Mouse (Mus musculus): ENCODE results near the gene Cops4. TPM values are rescaled to one million over a fixed set of nuclear protein-coding genes. Genes with fewer than 3 reads are reported as not detected.

Cops4 gene
- polyA plus RNA-seq, 1 experiment from 2014 or later, result 171 TPM

DNA sequence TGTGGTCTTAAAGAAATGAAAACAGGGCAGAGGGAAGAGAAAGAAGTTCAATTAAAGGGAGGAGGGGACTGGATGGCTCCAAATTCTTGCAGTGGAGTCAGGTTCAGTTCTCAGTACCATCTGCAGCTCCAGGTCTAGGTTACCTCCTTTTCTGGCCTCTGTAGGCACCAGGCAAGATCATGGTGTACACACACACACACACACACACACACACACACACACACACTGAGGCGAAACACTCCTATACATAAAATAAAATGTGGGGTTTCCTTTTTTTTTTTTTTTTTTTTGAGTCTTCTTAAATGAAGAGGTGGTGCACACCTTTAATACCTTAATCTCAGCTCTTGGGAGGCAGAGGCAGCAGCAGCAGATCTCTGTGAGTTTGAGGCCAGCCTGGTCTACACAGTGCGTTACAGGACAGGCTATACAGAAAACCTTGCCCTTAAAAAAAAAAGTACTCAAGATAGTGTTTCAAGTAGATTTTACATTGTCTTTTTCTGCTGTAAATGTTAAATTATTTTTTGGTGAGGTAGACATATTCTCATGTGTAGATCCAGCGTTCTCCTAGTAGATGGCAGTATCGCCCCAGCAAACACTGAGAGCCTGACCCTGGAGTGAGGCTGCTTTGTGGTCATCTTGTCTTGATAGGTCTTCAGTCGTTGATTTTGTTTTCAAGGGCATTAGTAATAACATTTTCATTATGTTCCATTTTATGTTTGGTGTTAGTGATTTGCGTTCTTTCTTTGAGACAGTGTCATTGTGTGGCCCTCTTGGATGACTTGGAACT, 28.4 kb downstream of the Cops4 start:
- H3K4me2 ChIP-seq, result no peak overlapping the region
- 91% methylated on average over 6 of the region's 6 CpGs for WGBS
- H3K4me3 ChIP-seq, result no peak overlapping the region
- no peaks in the 10 kb centered on the region for H3K4me1 ChIP-seq (replicated peaks)
- no peak overlapping the region for H3K27ac ChIP-seq (replicated peaks)
- ATAC-seq (ENCODE audit: low FRiP score, low read depth), result no peak
- no peaks in the 10 kb centered on the region for H3K9me3 ChIP-seq
- H3K36me3 ChIP-seq, result peaks cover 69% of the 10 kb centered on the region
- H3K9ac ChIP-seq, result no peak overlapping the region
- H3K27me3 ChIP-seq, result no peaks in the 10 kb centered on the region

- H3K27ac ChIP-seq (replicated peaks), result no peak overlapping the region
- H3K4me1 ChIP-seq (replicated peaks), result no peaks in the 10 kb centered on the region
- no peak overlapping the region for H3K9ac ChIP-seq
- no peak overlapping the region for H3K4me3 ChIP-seq
- no peak for ATAC-seq (ENCODE audit: low FRiP score, low read depth)
- WGBS, result 90% methylated on average over 2 of the region's 2 CpGs
- no peak overlapping the region for H3K4me2 ChIP-seq
- no peaks in the 10 kb centered on the region for H3K27me3 ChIP-seq
- peaks cover 56% of the 10 kb centered on the region for H3K36me3 ChIP-seq
- H3K9me3 ChIP-seq, result no peaks in the 10 kb centered on the region
Measured at GRCm38 (mm10) chr5:100548236-100548635, 30.1 kb downstream of the Cops4 start.

- no peak for ATAC-seq (ENCODE audit: low FRiP score, low read depth)
- H3K9me3 ChIP-seq, result no peaks in the 10 kb centered on the region
- no peaks in the 10 kb centered on the region for H3K4me1 ChIP-seq (replicated peaks)
- WGBS, result 96% methylated on average over 4 of the region's 4 CpGs
- no peak overlapping the region for H3K4me3 ChIP-seq
- no peak overlapping the region for H3K9ac ChIP-seq
- no peaks in the 10 kb centered on the region for H3K27me3 ChIP-seq
- H3K4me2 ChIP-seq, result no peak overlapping the region
- H3K27ac ChIP-seq (replicated peaks), result no peak overlapping the region
- H3K36me3 ChIP-seq, result peaks cover 49% of the 10 kb centered on the region
Measured at GRCm38 (mm10) chr5:100549311-100549710, 31.2 kb downstream of the Cops4 start.

- Histone ChIP-seq H3K36me3 (peaks cover 42% of the 10 kb centered on the region), H3K9ac (no peak overlapping the region), H3K4me2 (no peak overlapping the region), H3K27ac (replicated peaks) (no peak overlapping the region), H3K4me3 (no peak overlapping the region), H3K9me3 (no peaks in the 10 kb centered on the region), H3K27me3 (no peaks in the 10 kb centered on the region), H3K4me1 (replicated peaks) (no peaks in the 10 kb centered on the region)
- no peak for ATAC-seq (ENCODE audit: low FRiP score, low read depth)
- 100% methylated on average over 1 of the region's 1 CpGs for WGBS
Measured at GRCm38 (mm10) chr5:100550151-100550550, 32.0 kb downstream of the Cops4 start.

GRCm38 (mm10) chr5:100551952-100552351, 33.8 kb downstream of the Cops4 start:
- Histone ChIP-seq H3K4me2 (no peak overlapping the region), H3K27ac (replicated peaks) (no peak overlapping the region), H3K36me3 (peaks cover 26% of the 10 kb centered on the region), H3K9me3 (no peaks in the 10 kb centered on the region), H3K4me1 (replicated peaks) (no peaks in the 10 kb centered on the region), H3K9ac (no peak overlapping the region), H3K4me3 (no peak overlapping the region), H3K27me3 (no peaks in the 10 kb centered on the region)
- ATAC-seq (ENCODE audit: low FRiP score, low read depth), result no peak
- WGBS, result 74% methylated on average over 2 of the region's 2 CpGs

DNA sequence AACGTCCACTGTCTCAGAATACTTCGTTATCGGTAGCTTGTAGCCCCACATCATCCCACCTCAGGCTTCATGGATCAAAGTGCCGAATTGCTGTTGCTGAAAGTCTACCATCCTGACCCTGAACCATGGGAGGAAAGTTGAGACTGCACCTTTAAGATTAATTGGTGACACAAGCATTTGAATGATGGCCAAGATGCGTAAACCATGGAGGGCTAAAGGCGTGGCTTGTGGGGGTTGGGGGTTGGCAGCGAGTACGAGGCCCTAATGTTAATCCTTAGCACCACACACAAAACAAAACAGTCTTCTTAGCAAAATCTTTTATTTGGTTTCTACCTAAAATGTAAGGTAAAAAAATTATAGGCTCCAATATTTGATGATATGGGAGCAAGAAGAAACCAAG, 35.3 kb downstream of the Cops4 start:
- Histone ChIP-seq H3K4me1 (replicated peaks) (no peaks in the 10 kb centered on the region), H3K27ac (replicated peaks) (no peak overlapping the region), H3K27me3 (no peaks in the 10 kb centered on the region), H3K4me2 (no peak overlapping the region), H3K4me3 (no peak overlapping the region), H3K9ac (no peak overlapping the region), H3K9me3 (no peaks in the 10 kb centered on the region), H3K36me3 (peaks cover 12% of the 10 kb centered on the region)
- WGBS, result 71% methylated on average over 8 of the region's 8 CpGs
- ATAC-seq (ENCODE audit: low FRiP score, low read depth), result no peak

- WGBS, result 88% methylated on average over 14 of the region's 14 CpGs
- ATAC-seq (ENCODE audit: low FRiP score, low read depth), result no peak
- H3K27ac ChIP-seq (replicated peaks), result no peak overlapping the region
Measured at GRCm38 (mm10) chr5:100557019-100557418, 38.9 kb downstream of the Cops4 start.

GRCm38 (mm10) chr5:100557537-100557936, 39.4 kb downstream of the Cops4 start:
- H3K4me2 ChIP-seq, result no peak overlapping the region
- 74% methylated on average over 9 of the region's 9 CpGs for WGBS
- H3K27me3 ChIP-seq, result no peaks in the 10 kb centered on the region
- no peaks in the 10 kb centered on the region for H3K4me1 ChIP-seq (replicated peaks)
- no peak overlapping the region for H3K4me3 ChIP-seq
- no peak overlapping the region for H3K27ac ChIP-seq (replicated peaks)
- ATAC-seq (ENCODE audit: low FRiP score, low read depth), result no peak
- H3K9ac ChIP-seq, result no peak overlapping the region
- H3K9me3 ChIP-seq, result no peaks in the 10 kb centered on the region
- no peaks in the 10 kb centered on the region for H3K36me3 ChIP-seq

More at GRCm38 (mm10) chr5:100557019-100557418, 38.9 kb downstream of the Cops4 start:
- no peak overlapping the region for H3K9ac ChIP-seq
- no peak overlapping the region for H3K4me2 ChIP-seq
- no peaks in the 10 kb centered on the region for H3K9me3 ChIP-seq
- no peaks in the 10 kb centered on the region for H3K4me1 ChIP-seq (replicated peaks)
- H3K4me3 ChIP-seq, result no peak overlapping the region
- no peaks in the 10 kb centered on the region for H3K27me3 ChIP-seq
- no peaks in the 10 kb centered on the region for H3K36me3 ChIP-seq

DNA sequence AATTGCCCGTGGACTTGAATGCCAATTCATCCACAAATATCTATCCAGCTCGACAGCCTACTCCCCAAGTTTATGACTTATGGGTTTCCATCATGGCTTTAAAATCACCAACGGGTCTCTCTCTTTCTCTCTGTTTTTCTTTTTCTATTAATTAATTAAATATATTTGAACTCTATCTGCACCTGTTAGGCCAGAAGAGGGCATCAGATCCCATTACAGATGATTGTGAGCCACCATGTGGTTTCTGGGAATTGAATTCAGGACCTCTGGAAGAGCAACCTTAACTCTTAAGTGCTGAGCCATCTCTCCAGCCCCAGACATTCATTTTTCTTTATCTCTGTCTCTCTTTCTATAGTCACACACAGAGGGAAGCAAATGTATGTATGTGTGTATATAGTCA, 40.7 kb downstream of the Cops4 start:
- Histone ChIP-seq H3K27ac (replicated peaks) (no peak overlapping the region), H3K9me3 (no peaks in the 10 kb centered on the region), H3K36me3 (no peaks in the 10 kb centered on the region), H3K4me3 (no peak overlapping the region), H3K9ac (no peak overlapping the region), H3K4me1 (replicated peaks) (no peaks in the 10 kb centered on the region), H3K27me3 (no peaks in the 10 kb centered on the region), H3K4me2 (no peak overlapping the region)
- WGBS, result 86% methylated on average over 3 of the region's 3 CpGs
- ATAC-seq (ENCODE audit: low FRiP score, low read depth), result no peak

DNA sequence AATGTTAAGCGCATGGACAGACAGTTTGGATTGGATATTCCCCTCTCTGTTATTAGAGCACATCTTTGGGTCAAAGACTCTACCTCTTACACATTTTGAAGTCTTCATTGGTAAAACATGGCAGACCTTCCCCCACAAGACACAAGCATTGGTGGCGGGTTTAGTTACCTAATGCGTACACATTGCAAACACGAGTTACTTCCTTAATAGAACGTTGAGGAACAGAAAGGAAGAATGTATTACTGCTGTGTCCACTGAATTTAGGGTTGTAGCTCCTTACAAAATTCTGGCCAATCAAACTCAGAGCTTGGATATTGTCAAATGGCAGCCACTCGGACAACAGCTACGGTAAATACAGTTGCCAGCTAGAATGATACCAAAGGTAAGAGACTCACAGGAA, 41.2 kb downstream of the Cops4 start:
- no peaks in the 10 kb centered on the region for H3K36me3 ChIP-seq
- ATAC-seq (ENCODE audit: low FRiP score, low read depth), result no peak
- no peak overlapping the region for H3K27ac ChIP-seq (replicated peaks)
- no peaks in the 10 kb centered on the region for H3K9me3 ChIP-seq
- no peaks in the 10 kb centered on the region for H3K4me1 ChIP-seq (replicated peaks)
- 98% methylated on average over 7 of the region's 7 CpGs for WGBS
- no peaks in the 10 kb centered on the region for H3K27me3 ChIP-seq
- no peak overlapping the region for H3K9ac ChIP-seq
- no peak overlapping the region for H3K4me3 ChIP-seq
- no peak overlapping the region for H3K4me2 ChIP-seq

DNA sequence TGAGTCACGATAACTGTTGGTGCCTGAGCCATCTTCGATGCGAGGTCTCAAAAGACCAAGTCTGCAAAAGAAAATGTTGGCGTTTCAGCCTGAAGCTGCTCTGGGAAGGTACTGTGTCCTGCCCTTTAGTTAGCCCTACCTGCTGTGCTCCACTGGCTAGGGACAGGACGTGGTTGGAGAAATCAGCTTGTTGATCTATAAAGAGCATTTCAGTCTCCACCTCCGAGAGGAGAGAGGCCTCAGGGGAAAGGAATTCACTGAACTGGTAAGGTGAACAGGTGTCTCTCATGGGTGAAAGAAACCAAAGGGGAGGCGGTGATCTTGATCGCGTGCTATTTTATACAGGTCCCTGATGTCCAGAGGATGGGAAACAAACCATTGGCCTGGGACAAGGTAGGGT, 44.6 kb downstream of the Cops4 start:
- Histone ChIP-seq H3K9me3 (no peaks in the 10 kb centered on the region), H3K4me2 (no peak overlapping the region), H3K9ac (no peak overlapping the region), H3K36me3 (no peaks in the 10 kb centered on the region), H3K27me3 (no peaks in the 10 kb centered on the region), H3K4me3 (no peak overlapping the region), H3K4me1 (replicated peaks) (no peaks in the 10 kb centered on the region), H3K27ac (replicated peaks) (no peak overlapping the region)
- no peak for ATAC-seq (ENCODE audit: low FRiP score, low read depth)
- WGBS, result 88% methylated on average over 9 of the region's 9 CpGs

DNA sequence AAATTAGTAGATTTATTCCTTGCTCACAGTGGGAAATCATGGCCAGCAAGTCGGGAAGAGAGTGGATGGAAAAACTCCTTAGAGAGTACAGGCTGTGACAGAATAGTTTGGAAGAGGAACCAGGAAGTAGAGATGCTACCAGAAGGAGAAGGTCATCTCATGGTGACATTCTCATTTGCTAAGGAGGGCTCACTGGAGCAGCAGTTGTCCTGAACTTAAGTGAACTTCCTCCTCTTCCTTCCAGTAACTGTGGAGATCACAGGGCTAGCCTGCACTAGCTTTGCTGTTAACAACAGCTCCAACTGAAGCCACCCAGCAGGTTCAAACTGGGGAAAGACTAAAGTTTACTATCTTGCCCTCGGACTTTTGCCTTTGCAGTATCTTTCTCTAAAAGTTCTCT, 48.7 kb downstream of the Cops4 start:
- Histone ChIP-seq H3K4me1 (replicated peaks) (no peaks in the 10 kb centered on the region), H3K4me3 (no peak overlapping the region), H3K27ac (replicated peaks) (no peak overlapping the region), H3K36me3 (no peaks in the 10 kb centered on the region), H3K4me2 (no peak overlapping the region), H3K9ac (no peak overlapping the region), H3K9me3 (no peaks in the 10 kb centered on the region), H3K27me3 (no peaks in the 10 kb centered on the region)
- ATAC-seq (ENCODE audit: low FRiP score, low read depth), result no peak
- WGBS, result 72% methylated on average over 2 of the region's 2 CpGs
